Mouse (Mus musculus) spleen, adult 10 weeks (tissue): ENCODE measurements around the gene Wtap. TPM values are rescaled to one million over a fixed set of nuclear protein-coding genes. Genes with fewer than 3 reads are reported as not detected.

Source experiments
- polyA plus RNA-seq: library from polyadenylated mRNA; stranded (reverse); fragments of 350-450 nt; fragmentation: Illumina TruSeq; extraction: RNeasy Lipid Tissue Mini Kit (QIAGEN cat#74804); gene quantifications from one replicate; pipeline ENCODE4 v1.2.3, GENCODE M21; 2015; ENCODE audit warnings: low replicate concordance; ENCODE audit not compliant: insufficient read depth

The Wtap gene
- polyA plus RNA-seq: 184 TPM

GRCm38 (mm10) chr17:12994069-12994468 lies at the start of gene Wtap:
Wtap (minus strand) TSS chr17:12994169.

GRCm38 (mm10) chr17:13006546-13006945 lies 12.6 kb upstream of the Wtap start, which contains the start of gene Sod2:
Sod2 (plus strand) TSS chr17:13006846.

GRCm38 (mm10) chr17:12960331-12960873 lies 33.6 kb downstream of the Wtap start, which contains the start of gene Acat2:
Acat2 (minus strand) TSS chr17:12960747.

GRCm38 (mm10) chr17:12940151-12940805 lies 53.7 kb downstream of the Wtap start, which contains the start of gene Acat3:
Acat3 (minus strand) TSS chr17:12940600.

Other genes starting within 250 kb of the Wtap start
- 12.9 TPM for gene Igf2r, start 224.5 kb downstream of the Wtap start, polyA plus RNA-seq
- not detected for gene Mas1, start 126.0 kb downstream of the Wtap start, polyA plus RNA-seq
- not detected for gene Mrgprh, start 118.1 kb downstream of the Wtap start, polyA plus RNA-seq
- 0.44 TPM for gene Pnldc1, start 83.9 kb downstream of the Wtap start, polyA plus RNA-seq
- 346 TPM for gene Tcp1, start 78.5 kb downstream of the Wtap start, polyA plus RNA-seq
- gene Mrpl18, start 77.8 kb downstream of the Wtap start, polyA plus RNA-seq: 52.6 TPM
- not detected for gene Acat3, start 53.6 kb downstream of the Wtap start, polyA plus RNA-seq
- 20.4 TPM for gene Acat2, start 33.4 kb downstream of the Wtap start, polyA plus RNA-seq
- gene Sod2, start 12.7 kb upstream of the Wtap start, polyA plus RNA-seq: 43.3 TPM
- gene Gpr31b, start 58.1 kb upstream of the Wtap start, polyA plus RNA-seq: not detected
- not detected for gene Tcp10b, start 66.9 kb upstream of the Wtap start, polyA plus RNA-seq
- gene Unc93a, start 137.6 kb upstream of the Wtap start, polyA plus RNA-seq: not detected
- not detected for gene Smok2a, start 227.0 kb upstream of the Wtap start, polyA plus RNA-seq
- gene Smok2b, start 236.1 kb upstream of the Wtap start, polyA plus RNA-seq: not detected